Mouse (Mus musculus) embryonic facial prominence, embryonic 14.5 days (tissue): Measurements from ENCODE around the gene Poc1b. TPM values are rescaled to one million over a fixed set of nuclear protein-coding genes. Genes with fewer than 3 reads are reported as not detected.

Experiments used
- ATAC-seq: fragments of 200-750 bp; cut with Nextera tagmentation; 2 replicates; pipeline ENCODE4 v1.8.0; 2017; ENCODE audit warnings: low read depth, moderate number of reproducible peaks, moderate TSS enrichment
- DNase-seq: peaks from one replicate; pipeline ENCODE4 v3.0.0-alpha.2; 2015; ENCODE audit warnings: low spot score
- H3K27ac ChIP-seq: fragments of 300-500 bp; sonication (generic); replicated peaks from 2 replicates; pipeline ENCODE4 v1.5.1; 2014; ENCODE audit warnings: low read depth, mild to moderate bottlenecking, low read length, moderate library complexity
- H3K27me3 ChIP-seq: fragments of 300-500 bp; sonication (generic); replicated peaks from 2 replicates; pipeline ENCODE4 v1.6.1; 2014; ENCODE audit warnings: low read length; ENCODE audit not compliant: control insufficient read depth, insufficient read depth
- H3K36me3 ChIP-seq: fragments of 300-500 bp; sonication (generic); 2 replicates; pipeline ENCODE4 v1.6.1; 2014; ENCODE audit warnings: low read length, mixed read lengths; ENCODE audit not compliant: control insufficient read depth, insufficient read depth
- H3K4me1 ChIP-seq: fragments of 300-500 bp; sonication (generic); 2 replicates; pipeline ENCODE4 v1.6.1; 2014; ENCODE audit warnings: antibody characterized with exemption, low read length; ENCODE audit not compliant: control insufficient read depth, insufficient read depth
- H3K4me2 ChIP-seq: fragments of 300-500 bp; sonication (generic); 2 replicates; pipeline ENCODE4 v1.6.1; 2014; ENCODE audit warnings: low read depth, mild to moderate bottlenecking, low read length, moderate library complexity, mixed read lengths
- H3K4me3 ChIP-seq: fragments of 300-500 bp; sonication (generic); 2 replicates; pipeline ENCODE4 v1.5.1; 2014; ENCODE audit warnings: low read depth, mild to moderate bottlenecking, low read length
- H3K9ac ChIP-seq: fragments of 300-500 bp; sonication (generic); 2 replicates; pipeline ENCODE4 v1.6.1; 2014; ENCODE audit warnings: low read depth, mild to moderate bottlenecking, low read length, moderate library complexity, mixed read lengths
- H3K9me3 ChIP-seq: fragments of 300-500 bp; sonication (generic); 2 replicates; pipeline ENCODE4 v1.6.1; 2016; ENCODE audit warnings: low read length; ENCODE audit not compliant: control insufficient read depth
- WGBS: fragments of 180-500 bp; shearing (Covaris S2); extraction: QIAGEN DNeasy Blood & Tissue Kit; methylation state at CpG from one replicate; pipeline ENCODE4 v1.1.7; 2014; 5-methylcytosine and 5-hydroxymethylcytosine counted together
- polyA plus RNA-seq: library from polyadenylated mRNA; unstranded; fragments of >200 nt; fragmentation: Nextera tagmentation; extraction: Ambion mirVana; gene quantifications from 2 replicates; pipeline ENCODE4 v1.2.1, GENCODE M21; 2014

Gene Poc1b
- polyA plus RNA-seq, 1 experiment from 2014 or later, result 18.9 TPM

DNA sequence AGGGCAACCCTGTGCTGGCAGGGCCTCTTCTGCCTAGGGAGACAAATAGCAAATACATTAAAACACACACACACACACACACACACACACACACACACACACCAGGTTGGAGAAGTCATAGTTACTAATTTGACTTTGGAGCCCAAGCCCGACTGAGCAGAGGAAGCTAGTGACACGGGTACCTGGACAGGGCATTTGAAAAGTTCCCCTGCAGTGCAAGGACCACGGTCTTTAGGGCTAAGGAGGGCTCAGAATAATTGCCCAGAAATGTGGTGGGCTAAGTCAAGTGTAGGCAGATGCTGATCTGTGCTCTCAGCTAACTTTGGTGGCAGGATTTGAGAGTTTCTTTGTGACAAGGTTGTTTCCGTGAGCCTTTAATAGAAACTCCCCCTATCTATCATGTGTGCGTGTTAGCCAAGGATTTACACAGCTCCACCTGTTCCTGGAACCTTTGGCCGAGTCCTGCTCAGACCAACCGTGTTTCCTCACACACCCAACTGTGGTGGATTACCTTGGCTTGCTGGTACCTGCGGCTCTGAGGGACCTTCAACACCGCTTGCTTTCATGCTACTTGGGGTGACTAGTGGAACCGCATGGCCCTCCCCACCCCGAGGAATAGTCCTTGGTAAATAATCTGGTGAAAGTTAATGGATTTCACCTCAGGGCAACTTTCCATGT is 25.9 kb downstream of the Poc1b start:
- Histone ChIP-seq H3K9me3 (no peaks in the 10 kb centered on the region), H3K4me1 (no peaks in the 10 kb centered on the region), H3K4me3 (no peak overlapping the region), H3K27me3 (no peaks in the 10 kb centered on the region), H3K27ac (no peak overlapping the region), H3K9ac (no peak overlapping the region), H3K4me2 (no peak overlapping the region), H3K36me3 (peaks cover 2% of the 10 kb centered on the region; the same call in 1 of the 2 replicates)
- DNase-seq (no peak), ATAC-seq (no peak)
- WGBS, result 93% methylated on average over 11 of the region's 11 CpGs

GRCm38 (mm10) chr10:99133321-99133875 is 26.6 kb downstream of the Poc1b start:
- Histone ChIP-seq H3K4me2 (no peak overlapping the region), H3K9ac (no peak overlapping the region), H3K36me3 (peaks cover 4% of the 10 kb centered on the region; the same call in 1 of the 2 replicates), H3K4me1 (no peaks in the 10 kb centered on the region), H3K4me3 (no peak overlapping the region), H3K27ac (no peak overlapping the region), H3K9me3 (no peaks in the 10 kb centered on the region), H3K27me3 (no peaks in the 10 kb centered on the region)
- 97% methylated on average over 16 of the region's 16 CpGs for WGBS
- DNase-seq (no peak), ATAC-seq (no peak)

- Histone ChIP-seq H3K9me3 (no peaks in the 10 kb centered on the region), H3K27ac (no peak overlapping the region), H3K4me3 (no peak overlapping the region), H3K27me3 (no peaks in the 10 kb centered on the region), H3K9ac (no peak overlapping the region), H3K36me3 (peaks cover 6% of the 10 kb centered on the region; the same call in 1 of the 2 replicates), H3K4me2 (no peak overlapping the region), H3K4me1 (no peaks in the 10 kb centered on the region)
- DNase-seq (peak; percentile 37), ATAC-seq (no peak)
- 68% methylated on average over 5 of the region's 5 CpGs for WGBS
These were observed 29.5 kb downstream of the Poc1b start for GRCm38 (mm10) chr10:99136337-99136736.

GRCm38 (mm10) chr10:99145611-99146010 is 38.8 kb downstream of the Poc1b start:
- DNase-seq (no peak), ATAC-seq (no peak)
- no peak overlapping the region for H3K4me2 ChIP-seq
- H3K9me3 ChIP-seq, result no peaks in the 10 kb centered on the region
- no peak overlapping the region for H3K4me3 ChIP-seq
- H3K27ac ChIP-seq, result no peak overlapping the region
- H3K9ac ChIP-seq, result no peak overlapping the region
- H3K27me3 ChIP-seq, result no peaks in the 10 kb centered on the region
- H3K36me3 ChIP-seq, result 0 out of 2 replicates have a peak, but pooled peaks cover 9% of the 10 kb centered on the region
- no peaks in the 10 kb centered on the region for H3K4me1 ChIP-seq
- 81% methylated on average over 8 of the region's 8 CpGs for WGBS

GRCm38 (mm10) chr10:99146596-99146995 is 39.8 kb downstream of the Poc1b start:
- Histone ChIP-seq H3K9ac (no peak overlapping the region), H3K27ac (no peak overlapping the region), H3K36me3 (0 out of 2 replicates have a peak, but pooled peaks cover 9% of the 10 kb centered on the region), H3K4me1 (no peaks in the 10 kb centered on the region), H3K27me3 (no peaks in the 10 kb centered on the region), H3K4me3 (no peak overlapping the region), H3K4me2 (no peak overlapping the region), H3K9me3 (no peaks in the 10 kb centered on the region)
- ATAC-seq, result no peak
- no peak for DNase-seq
- 90% methylated on average over 8 of the region's 8 CpGs for WGBS

DNA sequence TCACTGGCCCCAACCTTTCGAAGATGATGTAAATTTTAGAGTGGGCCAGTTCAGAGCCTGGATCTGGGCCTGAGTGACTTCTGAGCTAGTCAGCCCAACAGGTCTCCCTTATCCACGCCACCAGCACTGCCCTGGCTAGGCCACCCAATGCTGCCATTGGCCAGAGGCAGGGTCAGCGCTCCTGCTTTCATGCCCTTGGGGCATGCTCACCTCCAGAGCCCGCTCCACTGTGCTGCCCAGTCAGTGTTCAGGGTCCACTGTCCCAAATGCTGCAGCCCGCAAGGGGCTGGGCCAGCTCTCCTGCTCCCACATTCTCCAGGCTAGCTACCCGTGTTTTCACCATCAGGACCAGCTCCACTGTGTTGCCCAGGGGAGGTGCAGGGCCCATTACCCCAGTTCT is 43.2 kb downstream of the Poc1b start:
- DNase-seq (no peak), ATAC-seq (no peak)
- no peaks in the 10 kb centered on the region for H3K9me3 ChIP-seq
- no peak overlapping the region for H3K27ac ChIP-seq
- H3K4me3 ChIP-seq, result no peak overlapping the region
- no peaks in the 10 kb centered on the region for H3K4me1 ChIP-seq
- H3K4me2 ChIP-seq, result no peak overlapping the region
- no peaks in the 10 kb centered on the region for H3K27me3 ChIP-seq
- H3K9ac ChIP-seq, result no peak overlapping the region
- WGBS, result 87% methylated on average over 6 of the region's 6 CpGs
- 0 out of 2 replicates have a peak, but pooled peaks cover 4% of the 10 kb centered on the region for H3K36me3 ChIP-seq

- Histone ChIP-seq H3K27ac (no peak overlapping the region), H3K4me1 (no peaks in the 10 kb centered on the region), H3K9ac (no peak overlapping the region), H3K4me3 (no peak overlapping the region), H3K27me3 (no peaks in the 10 kb centered on the region), H3K36me3 (peaks cover 8% of the 10 kb centered on the region; the same call in 1 of the 2 replicates), H3K4me2 (no peak overlapping the region), H3K9me3 (no peaks in the 10 kb centered on the region)
- no peak for DNase-seq
- ATAC-seq, result no peak
- 97% methylated on average over 1 of the region's 1 CpGs for WGBS
These were observed 44.7 kb downstream of the Poc1b start for GRCm38 (mm10) chr10:99151580-99151979.

GRCm38 (mm10) chr10:99152063-99152462 is 45.2 kb downstream of the Poc1b start:
- H3K27ac ChIP-seq, result no peak overlapping the region
- DNase-seq, result no peak

DNA sequence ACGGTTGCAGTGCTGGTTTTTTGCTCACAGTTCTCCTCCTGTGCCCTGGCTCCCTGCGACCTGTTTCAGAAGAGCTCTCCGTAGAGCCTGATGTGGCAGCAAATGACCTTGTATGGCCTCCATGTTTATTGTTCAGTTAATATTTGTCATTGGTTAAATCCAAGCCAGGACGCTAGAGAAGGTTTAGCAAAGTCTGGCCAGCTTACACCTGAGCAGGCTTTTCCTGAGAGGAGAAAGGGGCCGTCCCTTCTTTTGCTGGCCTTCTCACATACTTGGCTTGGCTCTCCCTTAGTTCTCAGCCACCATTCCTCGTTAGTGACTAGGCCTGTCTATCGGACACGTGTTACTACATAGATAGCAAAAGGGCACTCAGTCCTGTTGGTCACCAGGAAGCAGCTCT is 47.8 kb downstream of the Poc1b start:
- H3K4me3 ChIP-seq, result no peak overlapping the region
- no peaks in the 10 kb centered on the region for H3K4me1 ChIP-seq
- H3K9me3 ChIP-seq, result no peaks in the 10 kb centered on the region
- no peak overlapping the region for H3K27ac ChIP-seq
- DNase-seq (no peak), ATAC-seq (no peak)
- no peaks in the 10 kb centered on the region for H3K27me3 ChIP-seq
- peaks cover 4% of the 10 kb centered on the region; the same call in 1 of the 2 replicates for H3K36me3 ChIP-seq
- H3K4me2 ChIP-seq, result no peak overlapping the region
- H3K9ac ChIP-seq, result no peak overlapping the region
- 90% methylated on average over 8 of the region's 8 CpGs for WGBS

More at GRCm38 (mm10) chr10:99152063-99152462, 45.2 kb downstream of the Poc1b start:
- Histone ChIP-seq H3K4me3 (no peak overlapping the region), H3K4me2 (no peak overlapping the region), H3K9me3 (no peaks in the 10 kb centered on the region), H3K4me1 (no peaks in the 10 kb centered on the region), H3K9ac (no peak overlapping the region), H3K36me3 (peaks cover 8% of the 10 kb centered on the region; the same call in 1 of the 2 replicates), H3K27me3 (no peaks in the 10 kb centered on the region)
- 94% methylated on average over 6 of the region's 6 CpGs for WGBS
- no peak for ATAC-seq
